Mouse (Mus musculus): Measurements from ENCODE around the gene Wdr11.

Wdr11 gene

GRCm38 (mm10) chr7:129591371-129592131 lies at the start of gene Wdr11:
Gene Wdr11 (plus strand): TSS chr7:129591863.
- CTCF ChIA-PET = no interaction called here

- CTCF ChIA-PET = no interaction called here
Observed at GRCm38 (mm10) chr7:129567541-129567940, 24.1 kb upstream of the Wdr11 start.

- CTCF ChIA-PET = no interaction called here
Observed at GRCm38 (mm10) chr7:129568338-129568737, 23.3 kb upstream of the Wdr11 start.

- CTCF ChIA-PET = no interaction called here
Observed at GRCm38 (mm10) chr7:129574471-129574870, 17.2 kb upstream of the Wdr11 start.

- CTCF ChIA-PET = no interaction called here
Observed at GRCm38 (mm10) chr7:129575110-129575784, 16.4 kb upstream of the Wdr11 start.

- CTCF ChIA-PET = no interaction called here
Observed at GRCm38 (mm10) chr7:129592132-129592745, 576 bp downstream of the Wdr11 start.

GRCm38 (mm10) chr7:129597186-129597585 lies 5.5 kb downstream of the Wdr11 start:
- CTCF ChIA-PET = no interaction called here

GRCm38 (mm10) chr7:129606291-129606690 lies 14.6 kb downstream of the Wdr11 start:
- CTCF ChIA-PET = interaction anchor here (0.7 kb wide), 1 partner anchor 872 kb away, joined by 3 read pairs; no protein-coding TSS in a partner anchor

- CTCF ChIA-PET = no interaction called here
Observed at GRCm38 (mm10) chr7:129621141-129621540, 29.5 kb downstream of the Wdr11 start.

- CTCF ChIA-PET = no interaction called here
Observed at GRCm38 (mm10) chr7:129630351-129630750, 38.7 kb downstream of the Wdr11 start.

- CTCF ChIA-PET = no interaction called here
Observed at GRCm38 (mm10) chr7:129631453-129631852, 39.8 kb downstream of the Wdr11 start.

- CTCF ChIA-PET = no interaction called here
Observed at GRCm38 (mm10) chr7:129635898-129636640, 44.4 kb downstream of the Wdr11 start.

GRCm38 (mm10) chr7:129636992-129637391 lies 45.3 kb downstream of the Wdr11 start:
- CTCF ChIA-PET = no interaction called here

GRCm38 (mm10) chr7:129637906-129638475 lies 46.3 kb downstream of the Wdr11 start:
- CTCF ChIA-PET = no interaction called here

- CTCF ChIA-PET = no interaction called here
Observed at GRCm38 (mm10) chr7:129639006-129639405, 47.3 kb downstream of the Wdr11 start.

GRCm38 (mm10) chr7:129639833-129640232 lies 48.2 kb downstream of the Wdr11 start:
- CTCF ChIA-PET = no interaction called here

GRCm38 (mm10) chr7:129643290-129643689 lies 51.6 kb downstream of the Wdr11 start:
- CTCF ChIA-PET = no interaction called here

- CTCF ChIA-PET = no interaction called here
Observed at GRCm38 (mm10) chr7:129647798-129648197, 56.1 kb downstream of the Wdr11 start.

GRCm38 (mm10) chr7:129648938-129649337 lies 57.3 kb downstream of the Wdr11 start:
- CTCF ChIA-PET = interaction anchor here (0.6 to 1.0 kb wide), 6 partner anchors 131 to 828 kb away, joined by 3 to 10 read pairs (median 4); no protein-coding TSS in a partner anchor

- CTCF ChIA-PET = no interaction called here
Observed at GRCm38 (mm10) chr7:129650717-129651116, 59.1 kb downstream of the Wdr11 start.

GRCm38 (mm10) chr7:129651781-129652180 lies 60.1 kb downstream of the Wdr11 start:
- CTCF ChIA-PET = no interaction called here

All from spleen, embryonic (tissue).